Mouse (Mus musculus) intestine, embryonic 15.5 days (tissue): ENCODE measurements at regions not wholly inside any gene's neighbourhood (a gene's known extent, or its start where the extent isn't known, plus 50 kb on each side); places are given as distances from the start of the nearest gene placed in this dataset.
A peak's percentile ranks its signal among the peaks of the same experiment; 100 is the strongest.

ENCODE experiments used
- ATAC-seq: fragments of 200-750 bp; cut with Nextera tagmentation; 2 replicates; pipeline ENCODE4 v1.8.0; 2017; ENCODE audit warnings: moderate TSS enrichment, moderate library complexity
- H3K27ac ChIP-seq: fragments of 300-500 bp; sonication (generic); 2 replicates; pipeline ENCODE4 v1.5.1; 2015; ENCODE audit warnings: mild to moderate bottlenecking, inconsistent platforms
- H3K27me3 ChIP-seq: fragments of 300-500 bp; sonication (generic); replicated peaks from 2 replicates; pipeline ENCODE4 v1.6.1; 2015; ENCODE audit warnings: inconsistent platforms
- H3K36me3 ChIP-seq: fragments of 300-500 bp; sonication (generic); 2 replicates; pipeline ENCODE4 v1.6.1; 2015; ENCODE audit warnings: inconsistent platforms
- H3K4me1 ChIP-seq: fragments of 300-500 bp; sonication (generic); replicated peaks from 2 replicates; pipeline ENCODE4 v1.6.1; 2015; ENCODE audit warnings: inconsistent platforms
- H3K4me2 ChIP-seq: fragments of 300-500 bp; sonication (generic); replicated peaks from 2 replicates; pipeline ENCODE4 v1.6.1; 2015; ENCODE audit warnings: mild to moderate bottlenecking, inconsistent platforms
- H3K4me3 ChIP-seq: fragments of 300-500 bp; sonication (generic); replicated peaks from 2 replicates; pipeline ENCODE4 v1.5.1; 2015; ENCODE audit warnings: inconsistent platforms
- H3K9ac ChIP-seq: fragments of 300-500 bp; sonication (generic); 2 replicates; pipeline ENCODE4 v1.6.1; 2015; ENCODE audit warnings: inconsistent platforms
- H3K9me3 ChIP-seq: fragments of 300-500 bp; sonication (generic); 2 replicates; pipeline ENCODE4 v1.6.1; 2016; ENCODE audit warnings: inconsistent platforms
- WGBS: fragments of 180-500 bp; shearing (Covaris S2); methylation state at CpG from one replicate; pipeline ENCODE4 v1.1.7; 2015; 5-methylcytosine and 5-hydroxymethylcytosine counted together

DNA sequence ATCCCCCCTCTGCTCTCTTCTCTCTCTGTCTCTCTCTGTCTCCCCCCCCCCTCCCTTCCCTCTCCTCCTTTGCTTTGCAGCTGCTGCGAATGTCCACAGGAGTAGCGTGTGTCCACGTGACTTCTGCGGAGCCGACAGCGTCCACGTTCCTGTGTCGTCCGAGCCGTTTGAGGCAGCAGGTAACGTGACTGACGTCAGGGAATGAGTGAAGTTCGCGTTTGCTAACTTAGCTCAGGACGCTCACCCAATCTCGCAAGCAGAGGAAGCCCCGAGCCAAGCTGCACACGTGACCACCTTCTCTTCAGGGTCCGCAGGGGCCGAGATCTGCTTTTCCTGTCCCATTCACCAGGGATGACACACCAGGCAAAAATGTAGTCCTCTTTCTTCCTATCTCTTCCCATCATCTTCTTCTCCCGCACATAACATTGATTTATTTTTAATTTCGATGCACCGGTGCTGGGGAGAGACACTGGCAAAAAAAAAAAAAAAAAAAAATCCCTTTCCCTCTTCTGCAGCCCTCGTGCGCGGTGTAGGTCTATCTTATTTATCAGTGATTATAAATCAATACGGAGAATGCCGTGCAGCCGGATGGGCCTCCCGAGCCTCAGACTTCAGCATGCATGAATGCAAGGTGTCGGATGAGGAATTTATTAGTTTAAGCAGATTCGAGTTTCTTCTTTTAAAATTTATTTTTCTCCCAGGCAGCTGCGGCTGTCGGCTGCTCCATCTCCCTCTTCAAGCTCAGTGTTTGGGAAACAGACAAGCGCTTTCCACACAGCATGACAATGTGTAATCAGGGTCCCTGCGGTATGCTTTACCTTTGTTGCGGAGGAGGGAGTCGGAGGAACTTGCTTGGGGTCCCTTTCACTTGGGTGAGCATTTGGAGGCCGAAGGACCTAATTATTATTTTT is 164.3 kb downstream of the Vrk1 start:
- ATAC-seq: peak; percentile 75
- H3K27ac ChIP-seq: no peak overlapping the region
- peak overlapping the region; percentile 92 for H3K4me2 ChIP-seq
- peak overlapping the region; percentile 42 for H3K4me3 ChIP-seq
- no peaks in the 10 kb centered on the region for H3K9me3 ChIP-seq
- H3K36me3 ChIP-seq: no peaks in the 10 kb centered on the region
- WGBS: under 1% methylated on average over 39 of the region's 39 CpGs
- H3K4me1 ChIP-seq: peaks cover 7% of the 10 kb centered on the region; the same call in 1 of the 2 replicates
- H3K27me3 ChIP-seq: peaks cover 18% of the 10 kb centered on the region
- H3K9ac ChIP-seq: no peak overlapping the region

DNA sequence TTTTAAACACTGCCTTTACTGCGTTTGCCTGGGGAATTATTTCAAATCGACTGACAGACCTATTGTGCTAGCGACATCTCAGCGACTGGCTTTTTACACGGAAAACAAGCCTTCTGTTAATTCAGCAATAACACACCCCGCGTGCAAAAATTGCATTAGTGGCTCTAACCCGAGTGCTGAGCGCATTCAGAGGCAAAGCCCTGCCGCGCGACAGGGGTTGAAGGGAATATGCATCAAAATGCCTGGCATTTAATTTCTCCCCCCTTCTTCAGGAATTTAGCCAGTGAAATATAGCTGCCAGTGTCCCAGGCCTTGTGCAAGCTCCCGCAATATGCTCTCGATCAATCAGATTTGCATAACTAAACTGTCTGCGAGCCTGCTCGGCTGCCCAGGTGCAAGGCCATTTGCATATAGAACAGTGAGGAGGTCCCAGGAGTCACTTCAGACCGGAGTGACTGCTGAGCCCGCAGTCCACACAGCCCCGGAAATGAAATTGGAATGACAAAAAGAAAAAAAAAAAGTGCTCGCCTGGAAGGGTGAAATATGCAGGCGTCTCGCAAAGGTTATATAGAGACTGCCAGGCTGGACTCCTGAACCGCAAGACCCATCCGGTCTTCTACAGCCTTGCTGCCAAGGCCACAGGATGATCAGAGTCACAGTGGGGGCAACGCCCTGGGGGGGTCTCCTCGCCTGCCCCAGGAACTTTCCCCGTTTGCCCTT is 165.1 kb downstream of the Vrk1 start:
- peak; percentile 47; the same call in 1 of the 2 replicates for ATAC-seq
- peak overlapping the region; percentile 42 for H3K4me3 ChIP-seq
- peak overlapping the region; percentile 92 for H3K4me2 ChIP-seq
- H3K4me1 ChIP-seq: peaks cover 7% of the 10 kb centered on the region; the same call in 1 of the 2 replicates
- H3K9me3 ChIP-seq: no peaks in the 10 kb centered on the region
- no peak overlapping the region for H3K27ac ChIP-seq
- H3K9ac ChIP-seq: no peak overlapping the region
- H3K36me3 ChIP-seq: no peaks in the 10 kb centered on the region
- peaks cover 18% of the 10 kb centered on the region for H3K27me3 ChIP-seq
- WGBS: 5% methylated on average over 27 of the region's 27 CpGs

DNA sequence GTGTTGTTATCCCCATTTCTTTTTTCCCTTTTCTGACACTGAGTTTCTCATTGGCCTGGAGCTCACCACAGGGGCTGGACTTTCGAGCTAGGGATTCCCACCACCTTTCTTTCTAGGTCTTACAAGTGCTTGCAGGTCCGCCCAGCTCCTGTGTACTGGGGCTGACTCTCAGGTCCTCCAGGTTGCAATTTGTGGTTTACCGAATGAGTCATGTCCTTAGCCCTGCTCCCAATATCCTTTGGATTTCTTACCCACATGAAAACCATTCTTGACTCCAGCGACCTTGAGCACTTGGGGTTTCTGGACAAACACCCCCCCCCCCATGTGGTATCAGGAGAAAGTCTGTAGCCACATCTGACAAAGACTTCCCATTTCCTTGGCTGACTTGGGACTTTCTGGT is 167.3 kb downstream of the Vrk1 start:
- Histone ChIP-seq H3K27ac (no peak overlapping the region), H3K4me1 (peaks cover 7% of the 10 kb centered on the region; the same call in 1 of the 2 replicates), H3K9me3 (no peaks in the 10 kb centered on the region), H3K4me2 (no peak overlapping the region), H3K4me3 (no peak overlapping the region), H3K27me3 (peaks cover 16% of the 10 kb centered on the region), H3K9ac (no peak overlapping the region), H3K36me3 (no peaks in the 10 kb centered on the region)
- WGBS: 61% methylated on average over 4 of the region's 4 CpGs
- no peak for ATAC-seq

DNA sequence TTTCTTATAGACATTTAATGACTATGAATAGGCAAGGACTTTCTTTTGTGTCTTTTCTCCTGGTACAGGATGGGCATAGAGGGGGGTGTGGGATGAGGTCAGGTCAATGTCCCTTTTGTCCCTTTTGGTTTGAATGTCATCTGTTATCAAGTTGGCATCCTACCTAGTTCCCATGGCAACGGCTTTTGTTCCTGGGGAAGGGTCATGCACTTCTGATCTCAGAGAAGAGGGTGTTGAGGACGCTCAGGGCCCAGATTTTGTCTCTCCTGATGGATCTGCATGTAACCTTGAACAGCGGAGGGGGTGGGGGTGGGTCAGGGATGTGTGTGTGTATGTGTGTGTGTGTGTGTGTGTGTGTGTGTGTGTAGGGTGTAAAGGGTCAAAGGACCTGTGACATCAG is 167.8 kb downstream of the Vrk1 start:
- no peak for ATAC-seq
- Histone ChIP-seq H3K9me3 (no peaks in the 10 kb centered on the region), H3K9ac (no peak overlapping the region), H3K27ac (no peak overlapping the region), H3K4me3 (no peak overlapping the region), H3K27me3 (peaks cover 14% of the 10 kb centered on the region), H3K4me1 (peaks cover 7% of the 10 kb centered on the region; the same call in 1 of the 2 replicates), H3K4me2 (no peak overlapping the region), H3K36me3 (no peaks in the 10 kb centered on the region)
- 73% methylated on average over 3 of the region's 3 CpGs for WGBS

DNA sequence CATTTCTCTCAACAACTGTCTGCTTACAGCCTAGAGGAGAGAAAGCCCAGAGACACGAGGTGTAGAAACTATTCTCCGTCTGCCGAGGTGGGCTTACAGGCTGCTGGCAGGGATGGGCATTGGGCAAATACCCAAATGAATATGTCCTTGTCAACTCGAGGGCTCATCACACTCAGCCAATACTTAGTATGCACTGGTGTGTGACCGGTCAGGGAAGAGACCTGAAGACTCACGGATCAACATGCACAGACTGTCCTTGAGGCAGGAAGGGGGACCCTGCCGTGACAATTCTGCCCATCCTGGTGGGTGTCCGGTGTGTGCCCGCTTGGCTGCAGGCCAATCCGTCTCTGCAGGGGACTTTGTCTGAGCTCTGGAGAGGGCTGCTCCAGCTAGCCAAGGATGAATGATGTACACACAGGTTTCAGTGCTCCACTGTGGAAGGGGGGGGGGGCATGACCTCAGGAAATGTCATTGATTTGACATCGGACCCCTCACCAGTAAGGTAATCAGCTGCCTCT is 168.7 kb downstream of the Vrk1 start:
- no peak for ATAC-seq
- Histone ChIP-seq H3K4me2 (no peak overlapping the region), H3K36me3 (no peaks in the 10 kb centered on the region), H3K27me3 (peaks cover 9% of the 10 kb centered on the region), H3K4me3 (no peak overlapping the region), H3K9me3 (no peaks in the 10 kb centered on the region), H3K4me1 (peaks cover 7% of the 10 kb centered on the region; the same call in 1 of the 2 replicates), H3K27ac (no peak overlapping the region), H3K9ac (no peak overlapping the region)
- WGBS: 83% methylated on average over 11 of the region's 11 CpGs

DNA sequence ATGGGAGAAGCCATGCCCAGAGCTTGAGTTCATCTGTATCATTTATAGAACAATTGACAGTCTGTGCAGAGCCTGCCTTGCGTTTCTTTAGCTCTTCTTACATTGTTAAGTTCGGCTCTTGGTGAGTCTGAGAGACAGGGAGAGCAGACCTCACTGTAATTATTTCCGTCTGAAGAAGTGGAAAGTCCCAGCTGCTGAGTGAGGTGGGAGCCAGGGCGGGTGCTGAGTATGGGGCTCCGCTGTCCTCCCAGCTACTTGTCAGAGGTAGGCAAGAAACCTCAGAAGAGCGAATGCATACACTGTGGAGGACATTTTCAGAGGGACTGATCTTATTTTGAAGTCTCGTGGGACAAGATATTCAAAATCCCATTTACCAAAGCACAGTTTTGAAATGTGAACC is 172.9 kb downstream of the Vrk1 start:
- Histone ChIP-seq H3K9ac (no peak overlapping the region), H3K9me3 (no peaks in the 10 kb centered on the region), H3K27me3 (no peaks in the 10 kb centered on the region), H3K4me1 (no peaks in the 10 kb centered on the region), H3K4me3 (no peak overlapping the region), H3K36me3 (no peaks in the 10 kb centered on the region), H3K27ac (no peak overlapping the region), H3K4me2 (no peak overlapping the region)
- 75% methylated on average over 7 of the region's 7 CpGs for WGBS
- ATAC-seq: no peak

DNA sequence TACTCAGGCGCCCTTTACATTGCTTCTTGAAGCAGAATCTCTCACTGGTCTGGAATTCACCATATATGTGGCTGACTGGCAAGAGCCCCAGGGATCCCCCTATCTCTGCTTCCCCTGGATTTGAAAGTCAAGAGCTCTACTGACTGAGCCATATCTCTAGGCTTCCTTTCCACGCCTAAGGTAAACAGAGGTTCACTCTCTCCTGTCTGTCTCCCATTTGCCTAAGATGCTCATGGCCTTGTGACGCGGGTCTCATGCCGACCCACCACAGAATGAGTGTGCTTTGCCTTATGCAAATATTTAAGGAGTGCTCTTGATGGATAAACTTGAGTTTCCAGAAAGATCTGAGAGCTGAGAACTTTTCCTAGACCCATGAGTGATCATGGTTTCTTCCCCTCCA is 173.9 kb downstream of the Vrk1 start:
- H3K9me3 ChIP-seq: no peaks in the 10 kb centered on the region
- H3K27ac ChIP-seq: no peak overlapping the region
- H3K4me3 ChIP-seq: no peak overlapping the region
- no peak overlapping the region for H3K9ac ChIP-seq
- ATAC-seq: no peak
- no peaks in the 10 kb centered on the region for H3K27me3 ChIP-seq
- 56% methylated on average over 5 of the region's 5 CpGs for WGBS
- no peak overlapping the region for H3K4me2 ChIP-seq
- H3K36me3 ChIP-seq: no peaks in the 10 kb centered on the region
- no peaks in the 10 kb centered on the region for H3K4me1 ChIP-seq

DNA sequence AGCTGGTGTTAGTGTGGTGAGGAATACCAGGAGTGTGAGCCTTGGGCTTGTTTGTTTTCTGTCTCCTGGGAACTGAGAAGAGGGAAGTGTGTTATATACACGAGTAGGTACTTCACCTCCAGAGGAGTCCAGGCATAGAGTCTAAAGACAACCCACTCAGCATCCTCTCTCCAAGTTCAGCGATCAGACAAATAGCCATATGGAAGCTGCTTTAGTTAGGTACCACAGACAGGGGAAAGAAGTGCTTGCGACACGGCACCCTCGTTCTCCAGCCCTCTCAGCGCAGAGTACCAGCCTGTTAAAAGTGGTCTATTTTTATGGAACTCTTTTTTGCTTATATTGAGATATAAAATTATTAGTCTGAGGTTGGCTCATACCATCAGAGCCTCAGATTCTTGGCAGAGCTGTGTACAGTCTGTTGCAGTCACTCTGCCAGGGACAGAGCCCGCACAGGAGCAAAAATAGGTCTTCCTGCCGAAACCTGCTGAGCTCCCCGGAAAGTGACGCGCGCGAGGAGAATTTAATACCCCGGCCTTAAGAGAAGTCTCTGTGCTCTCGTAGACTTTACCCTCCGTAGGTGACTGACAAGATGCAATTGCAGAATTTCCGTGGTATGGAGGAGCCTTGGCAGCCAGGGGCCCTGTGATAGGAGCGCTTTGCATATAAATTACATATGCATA is 175.5 kb downstream of the Vrk1 start:
- ATAC-seq: no peak
- no peaks in the 10 kb centered on the region for H3K9me3 ChIP-seq
- 73% methylated on average over 18 of the region's 18 CpGs for WGBS
- no peaks in the 10 kb centered on the region for H3K27me3 ChIP-seq
- no peaks in the 10 kb centered on the region for H3K4me1 ChIP-seq
- H3K4me3 ChIP-seq: no peak overlapping the region
- no peaks in the 10 kb centered on the region for H3K36me3 ChIP-seq
- H3K27ac ChIP-seq: no peak overlapping the region
- H3K4me2 ChIP-seq: no peak overlapping the region
- no peak overlapping the region for H3K9ac ChIP-seq

DNA sequence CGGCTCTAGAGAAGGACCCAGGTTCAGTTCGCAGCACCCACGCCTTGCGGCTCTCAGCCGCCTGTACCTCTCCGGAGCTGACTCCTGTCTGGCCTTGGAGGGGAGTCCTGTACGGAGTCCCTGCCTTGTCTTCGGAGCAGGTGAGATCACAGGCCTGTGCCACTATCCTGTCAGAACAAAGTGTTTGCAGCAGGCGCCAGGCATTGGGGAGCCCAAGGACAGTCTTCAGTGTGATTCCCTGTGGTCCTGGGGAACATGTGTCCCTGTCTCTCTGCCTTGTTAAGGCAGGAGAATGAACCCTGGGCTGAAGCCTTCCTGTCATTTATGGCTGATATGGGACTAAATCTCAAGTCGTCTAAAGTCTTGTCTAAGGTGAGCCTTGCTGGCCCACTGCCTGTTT is 176.5 kb downstream of the Vrk1 start:
- Histone ChIP-seq H3K9me3 (no peaks in the 10 kb centered on the region), H3K36me3 (no peaks in the 10 kb centered on the region), H3K4me3 (no peak overlapping the region), H3K9ac (no peak overlapping the region), H3K4me1 (no peaks in the 10 kb centered on the region), H3K27me3 (no peaks in the 10 kb centered on the region), H3K27ac (no peak overlapping the region), H3K4me2 (no peak overlapping the region)
- ATAC-seq: no peak
- WGBS: 87% methylated on average over 10 of the region's 10 CpGs

DNA sequence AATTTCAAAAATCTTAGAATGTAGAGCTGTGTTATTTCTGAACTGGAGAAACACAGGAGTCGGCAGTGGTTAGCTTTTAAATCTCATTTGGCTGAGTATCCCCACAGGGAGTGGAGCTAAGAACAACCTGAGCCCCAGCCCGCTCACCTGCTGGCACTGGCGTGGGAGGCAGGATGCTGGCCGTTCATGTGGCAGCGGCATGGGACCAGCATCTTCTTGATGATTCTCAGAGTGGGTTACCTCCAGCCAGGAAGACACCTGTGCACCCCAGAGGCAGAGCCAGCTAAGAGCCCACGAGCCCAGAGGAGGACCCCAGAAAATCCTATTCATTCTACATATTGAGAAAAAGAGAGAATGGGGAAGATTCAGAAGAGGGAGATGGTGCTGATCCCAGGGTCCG is 181.7 kb downstream of the Vrk1 start:
- Histone ChIP-seq H3K4me2 (no peak overlapping the region), H3K9me3 (no peaks in the 10 kb centered on the region), H3K27ac (no peak overlapping the region), H3K4me1 (no peaks in the 10 kb centered on the region), H3K36me3 (no peaks in the 10 kb centered on the region), H3K9ac (no peak overlapping the region), H3K27me3 (no peaks in the 10 kb centered on the region), H3K4me3 (no peak overlapping the region)
- ATAC-seq: no peak
- 85% methylated on average over 7 of the region's 7 CpGs for WGBS

DNA sequence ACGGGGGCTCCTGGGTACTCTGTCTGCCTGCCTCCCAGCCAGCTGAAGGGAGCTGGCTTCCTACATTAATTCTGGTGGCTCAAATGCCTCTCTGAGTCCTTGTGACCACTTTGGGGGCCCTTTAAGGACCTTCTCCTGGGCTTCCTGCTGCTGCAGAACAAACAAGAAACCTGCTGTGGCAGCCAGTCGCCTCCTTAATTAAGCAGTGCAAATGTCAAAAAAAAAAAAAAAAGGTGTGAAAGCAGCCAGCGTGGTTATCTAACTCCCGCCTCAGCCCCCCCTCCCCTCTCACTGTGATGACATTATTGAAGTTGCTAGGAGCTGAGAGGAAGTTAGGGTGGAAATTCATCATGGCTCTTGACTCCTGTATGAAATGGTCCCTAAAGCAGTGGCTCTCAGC is 189.3 kb downstream of the Vrk1 start:
- H3K36me3 ChIP-seq: no peaks in the 10 kb centered on the region
- WGBS: 18% methylated on average over 4 of the region's 4 CpGs
- no peaks in the 10 kb centered on the region for H3K4me1 ChIP-seq
- H3K9ac ChIP-seq: no peak overlapping the region
- no peak for ATAC-seq
- H3K4me3 ChIP-seq: no peak overlapping the region
- H3K4me2 ChIP-seq: no peak overlapping the region
- no peaks in the 10 kb centered on the region for H3K9me3 ChIP-seq
- no peak overlapping the region for H3K27ac ChIP-seq
- no peaks in the 10 kb centered on the region for H3K27me3 ChIP-seq

DNA sequence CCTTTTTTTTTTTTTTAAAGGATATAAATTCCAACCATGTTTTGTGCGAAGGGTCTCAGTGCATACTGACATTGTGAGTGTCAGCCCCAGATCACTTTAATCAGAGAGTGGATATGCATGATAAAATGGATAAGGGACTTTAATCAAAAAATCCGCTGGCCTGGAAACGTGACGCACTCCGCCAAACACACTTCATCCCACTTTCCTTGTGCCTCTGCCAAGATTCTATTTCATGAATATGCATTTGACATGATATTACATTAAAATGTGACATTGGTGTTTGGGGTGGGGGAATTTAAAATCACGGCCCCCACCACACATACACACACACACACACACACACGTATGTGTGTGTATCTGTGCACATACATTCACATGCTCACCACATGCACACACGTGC is 193.5 kb downstream of the Vrk1 start:
- Histone ChIP-seq H3K9me3 (no peaks in the 10 kb centered on the region), H3K27me3 (no peaks in the 10 kb centered on the region), H3K4me2 (no peak overlapping the region), H3K36me3 (no peaks in the 10 kb centered on the region), H3K4me3 (no peak overlapping the region), H3K4me1 (no peaks in the 10 kb centered on the region), H3K27ac (no peak overlapping the region), H3K9ac (no peak overlapping the region)
- 90% methylated on average over 8 of the region's 8 CpGs for WGBS
- ATAC-seq: no peak
